Mouse (Mus musculus) liver, adult 2 months (tissue): ENCODE results near the gene Hmces. TPM values are rescaled to one million over a fixed set of nuclear protein-coding genes. Genes with fewer than 3 reads are reported as not detected.
A peak's percentile ranks its signal among the peaks of the same experiment; 100 is the strongest.

Source experiments
- DNase-seq: peaks from one replicate; pipeline ENCODE4 v3.0.0-alpha.2; 2011; ENCODE audit warnings: low read depth, low spot score; ENCODE audit errors: extremely low read depth
- H3K27ac ChIP-seq: fragments of 200-500 bp; replicated peaks from 2 replicates; pipeline ENCODE4 v1.5.1; 2012; ENCODE audit warnings: low read depth, mild to moderate bottlenecking, control low read depth, inconsistent platforms, low read length; ENCODE audit not compliant: insufficient read depth
- H3K27me3 ChIP-seq: fragments of 200-500 bp; 2 replicates; pipeline ENCODE4 v1.6.1; 2012; ENCODE audit warnings: mild to moderate bottlenecking, moderate library complexity, low read length, inconsistent platforms; ENCODE audit not compliant: control insufficient read depth, insufficient read depth
- H3K36me3 ChIP-seq: fragments of 200-500 bp; 2 replicates; pipeline ENCODE4 v1.6.1; 2012; ENCODE audit warnings: low read length, inconsistent platforms; ENCODE audit not compliant: control insufficient read depth, insufficient read depth
- H3K4me1 ChIP-seq: fragments of 200-500 bp; 2 replicates; pipeline ENCODE4 v1.6.1; 2011; ENCODE audit warnings: low read length; ENCODE audit not compliant: control insufficient read depth, insufficient read depth
- H3K4me3 ChIP-seq: fragments of 200-500 bp; 2 replicates; pipeline ENCODE4 v1.5.1; 2011; ENCODE audit warnings: low read depth, mild to moderate bottlenecking, control low read depth, low read length, moderate library complexity; ENCODE audit not compliant: insufficient read depth
- H3K79me2 ChIP-seq: fragments of 200-500 bp; 2 replicates; pipeline ENCODE4 v1.6.1; 2012; ENCODE audit warnings: inconsistent platforms, mild to moderate bottlenecking, low read length, moderate library complexity; ENCODE audit not compliant: control insufficient read depth, insufficient read depth
- H3K9ac ChIP-seq: fragments of 200-500 bp; 2 replicates; pipeline ENCODE4 v1.6.1; 2012; ENCODE audit warnings: low read depth, mild to moderate bottlenecking, control low read depth, inconsistent platforms, low read length
- CTCF ChIP-seq: fragments of 200-500 bp; IDR thresholded peaks from 2 replicates; pipeline ENCODE4 v1.5.1; 2011; ENCODE audit warnings: low read depth, low read length, control low read depth
- POLR2A ChIP-seq: fragments of 200-500 bp; IDR thresholded peaks from 2 replicates; pipeline ENCODE4 v1.6.1; 2011; ENCODE audit warnings: low read length, control low read depth; ENCODE audit not compliant: insufficient read depth; ENCODE audit errors: extremely low read depth
- WGBS: fragments of 180-500 bp; shearing (Covaris S2); methylation state at CpG from one replicate; pipeline ENCODE4 v1.1.7; 2018; 5-methylcytosine and 5-hydroxymethylcytosine counted together
- polyA plus RNA-seq: library from polyadenylated mRNA; depleted of rRNA; stranded (reverse); fragments of >200 nt; gene quantifications from 2 replicates; pipeline ENCODE4 v1.2.3, GENCODE M21; 2012
- total RNA-seq: library from RNA; depleted of rRNA; stranded (reverse); fragments of >200 nt; gene quantifications from 2 replicates; pipeline ENCODE4 v1.2.3, GENCODE M21; 2014

The Hmces gene
- total and polyA plus RNA-seq, 2 experiments, result 6.5 to 9.6 TPM

DNA sequence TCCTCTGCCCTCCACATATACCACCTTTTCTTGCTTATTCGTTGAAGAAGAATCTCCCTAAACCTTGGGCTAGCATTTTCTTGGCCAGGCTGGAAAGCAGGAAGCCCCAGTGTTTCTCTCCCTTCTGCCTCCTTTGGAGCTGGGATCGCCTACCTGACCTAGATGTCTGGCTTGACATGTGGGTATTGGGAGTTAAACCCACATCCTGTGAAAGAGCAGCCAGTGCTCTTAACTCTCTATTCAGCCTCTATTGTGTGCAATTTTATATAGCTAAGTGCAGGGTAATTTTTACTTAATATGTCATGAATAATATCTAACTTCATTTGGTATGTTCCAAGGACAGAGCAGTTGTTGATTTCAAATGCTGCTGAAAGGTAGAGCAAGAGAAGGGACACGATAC is 34.1 kb upstream of the Hmces start:
- H3K4me1 ChIP-seq, result peaks cover 20% of the 10 kb centered on the region
- H3K36me3 ChIP-seq, result no peaks in the 10 kb centered on the region
- H3K27ac ChIP-seq, result no peak overlapping the region
- TF ChIP-seq POLR2A, result no peak
- TF ChIP-seq CTCF, result no peak
- WGBS, result 68% methylated on average over 3 of the region's 3 CpGs
- no peak overlapping the region for H3K4me3 ChIP-seq
- no peaks in the 10 kb centered on the region for H3K79me2 ChIP-seq
- DNase-seq, result no peak
- no peak overlapping the region for H3K9ac ChIP-seq
- no peaks in the 10 kb centered on the region for H3K27me3 ChIP-seq

DNA sequence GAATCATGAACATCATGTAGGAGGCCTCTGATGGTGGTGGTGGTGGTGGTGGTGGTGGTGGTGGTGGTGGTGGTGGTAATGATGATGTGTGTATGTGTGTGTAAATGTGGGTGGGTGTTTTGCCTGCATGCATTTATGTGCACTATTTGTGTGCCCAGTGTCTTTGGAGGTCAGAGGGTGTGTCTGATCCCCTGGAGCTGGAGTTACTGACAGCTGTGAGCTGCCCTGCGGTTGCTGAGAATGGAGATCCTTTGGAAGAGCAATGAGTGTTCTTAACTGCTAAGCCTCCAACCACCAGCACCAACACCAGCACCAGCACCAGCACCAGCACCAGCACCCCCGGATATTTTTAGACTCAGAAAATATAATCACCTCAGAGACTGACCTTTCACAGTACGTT is 31.5 kb upstream of the Hmces start:
- 81% methylated on average over 3 of the region's 3 CpGs for WGBS
- no peaks in the 10 kb centered on the region for H3K79me2 ChIP-seq
- H3K27me3 ChIP-seq, result no peaks in the 10 kb centered on the region

DNA sequence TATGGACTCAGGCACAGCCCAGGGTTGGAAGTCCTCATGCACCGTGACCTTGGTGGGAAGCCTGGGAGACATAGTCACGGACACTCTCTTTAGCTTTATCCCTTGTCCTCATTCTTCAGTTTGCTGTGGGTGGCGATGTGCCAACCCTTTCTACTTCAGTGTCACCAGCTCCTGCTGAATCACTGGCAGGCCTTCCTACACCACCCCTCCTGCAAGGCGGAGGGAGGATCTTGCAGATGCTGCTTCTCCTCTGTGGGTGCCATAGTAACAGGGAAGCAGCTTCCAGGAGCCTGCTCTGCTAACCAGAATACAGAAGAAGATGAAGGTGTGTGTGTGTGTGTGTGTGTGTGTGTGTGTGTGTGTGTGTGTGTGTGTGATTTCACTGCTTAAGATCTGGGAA is 30.9 kb upstream of the Hmces start:
- no peak for DNase-seq
- WGBS, result 82% methylated on average over 4 of the region's 4 CpGs
- no peak overlapping the region for H3K4me3 ChIP-seq

More for the DNA sequence above, 31.5 kb upstream of the Hmces start:
- no peak overlapping the region for H3K9ac ChIP-seq
- no peak overlapping the region for H3K4me3 ChIP-seq
- no peak for TF ChIP-seq CTCF
- TF ChIP-seq POLR2A, result no peak
- peaks cover 10% of the 10 kb centered on the region for H3K4me1 ChIP-seq
- no peaks in the 10 kb centered on the region for H3K36me3 ChIP-seq
- H3K27ac ChIP-seq, result no peak overlapping the region
- DNase-seq, result no peak

DNA sequence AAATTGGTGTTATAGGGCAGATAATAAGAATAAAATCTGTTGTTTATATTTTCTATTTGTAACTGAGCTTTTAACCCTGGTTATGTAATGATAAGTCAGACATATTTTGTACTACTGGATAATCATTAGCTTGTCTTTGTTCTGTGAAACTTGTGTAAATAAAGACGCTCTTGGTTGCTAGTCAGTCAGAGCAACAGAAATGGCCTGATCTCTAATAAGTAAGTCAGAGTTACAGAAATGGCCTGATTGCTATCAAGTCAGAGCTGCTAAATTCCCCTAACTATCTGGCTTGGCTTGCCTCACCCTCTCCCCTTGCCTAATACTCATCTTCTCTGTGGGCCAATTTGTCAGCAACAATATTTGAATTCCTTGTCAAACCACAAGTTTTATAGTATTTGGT is 27.0 kb upstream of the Hmces start:
- H3K27ac ChIP-seq, result peak overlapping the region; percentile 77

More for the DNA sequence above, 30.9 kb upstream of the Hmces start:
- H3K27ac ChIP-seq, result no peak overlapping the region
- no peak for TF ChIP-seq POLR2A
- TF ChIP-seq CTCF, result no peak
- peaks cover 11% of the 10 kb centered on the region for H3K4me1 ChIP-seq
- no peaks in the 10 kb centered on the region for H3K79me2 ChIP-seq
- H3K36me3 ChIP-seq, result no peaks in the 10 kb centered on the region
- no peaks in the 10 kb centered on the region for H3K27me3 ChIP-seq
- H3K9ac ChIP-seq, result no peak overlapping the region

DNA sequence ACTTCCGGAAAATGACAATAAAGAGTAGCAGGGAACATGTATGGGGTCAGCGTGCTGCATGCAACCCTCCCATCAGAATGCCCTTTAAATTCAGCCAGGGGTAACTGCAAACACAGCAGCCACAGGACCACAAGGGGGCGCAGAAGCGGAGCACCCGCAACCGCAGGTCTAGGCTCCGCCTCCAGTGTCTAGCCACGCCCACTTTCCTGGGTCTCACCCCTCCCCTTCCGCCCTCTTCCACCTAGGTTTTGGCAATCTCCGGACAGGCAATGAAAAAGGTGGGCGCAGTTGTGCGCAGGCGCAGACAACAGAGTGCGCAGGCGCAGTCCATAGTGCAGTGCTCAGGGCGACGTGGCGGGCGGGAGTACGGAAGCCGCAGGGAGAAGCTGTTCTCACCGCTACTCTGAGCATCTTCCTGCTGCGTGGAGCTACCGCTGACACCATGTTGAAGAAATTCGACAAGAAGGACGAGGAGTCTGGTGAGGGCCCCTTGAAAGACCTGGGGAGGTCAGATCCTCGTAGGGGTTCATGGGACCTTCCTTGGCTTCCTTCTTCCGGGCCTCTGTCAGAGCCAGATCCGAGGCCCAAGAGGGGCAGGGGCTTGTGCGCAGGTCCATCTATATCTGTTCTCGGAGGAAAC is 26.0 kb upstream of the Hmces start, which contains the start of gene Copg1:
TSS of gene Copg1 (plus strand) at position 221 of the 640 bp plus-strand sequence.
- Histone ChIP-seq H3K9ac (peak within 1 kb of the TSS; percentile 84), H3K4me3 (peak within 1 kb of the TSS; percentile 83), H3K4me1 (peaks cover 11% of the 10 kb centered on the region), H3K27me3 (no peaks in the 10 kb centered on the region), H3K79me2 (peaks cover 9% of the 10 kb centered on the region; the same call in 1 of the 2 replicates), H3K27ac (peak within 1 kb of the TSS; percentile 77), H3K36me3 (peaks cover 18% of the 10 kb centered on the region)
- peak; percentile 90 for DNase-seq
- under 1% methylated on average over 31 of the region's 31 CpGs for WGBS
- TF ChIP-seq CTCF (peak; percentile 95), POLR2A (peak; percentile 66)

More for the DNA sequence above, 27.0 kb upstream of the Hmces start:
- peaks cover 14% of the 10 kb centered on the region for H3K36me3 ChIP-seq
- H3K4me3 ChIP-seq, result no peak overlapping the region
- TF ChIP-seq POLR2A (no peak), CTCF (no peak)
- peaks cover 11% of the 10 kb centered on the region for H3K4me1 ChIP-seq
- H3K27me3 ChIP-seq, result no peaks in the 10 kb centered on the region
- H3K79me2 ChIP-seq, result peaks cover 9% of the 10 kb centered on the region; the same call in 1 of the 2 replicates
- WGBS, result 22% methylated on average over 1 of the region's 1 CpGs
- peak; percentile 94 for DNase-seq
- no peak overlapping the region; the same call in 1 of the 2 replicates for H3K9ac ChIP-seq

DNA sequence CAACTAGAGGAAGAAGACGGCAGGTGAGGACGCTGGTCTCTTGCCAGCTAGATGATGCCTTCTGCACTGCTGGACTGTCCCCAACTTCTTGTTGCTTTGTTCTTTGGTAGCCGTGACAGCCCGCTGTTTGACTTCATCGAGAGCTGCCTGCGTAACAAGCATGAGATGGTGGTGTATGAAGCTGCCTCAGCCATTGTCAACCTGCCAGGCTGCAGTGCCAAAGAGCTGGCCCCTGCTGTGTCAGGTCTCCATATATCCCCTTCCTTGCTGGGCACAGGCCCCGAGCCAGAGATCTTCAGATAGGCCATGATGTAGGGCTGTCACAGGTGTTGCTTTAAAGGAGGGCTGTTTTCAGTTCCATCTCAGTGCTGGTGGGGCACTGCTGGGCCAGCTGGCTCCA is 19.8 kb upstream of the Hmces start:
- Histone ChIP-seq H3K27me3 (no peaks in the 10 kb centered on the region), H3K9ac (no peak overlapping the region), H3K27ac (no peak overlapping the region), H3K36me3 (peaks cover 53% of the 10 kb centered on the region), H3K4me1 (peaks cover under 1% of the 10 kb centered on the region; the same call in 1 of the 2 replicates), H3K4me3 (no peak overlapping the region), H3K79me2 (peaks cover 1% of the 10 kb centered on the region; the same call in 1 of the 2 replicates)
- WGBS, result 90% methylated on average over 7 of the region's 7 CpGs
- DNase-seq, result no peak
- TF ChIP-seq CTCF (no peak), POLR2A (no peak)
